Mouse (Mus musculus) forebrain, embryonic 12.5 days (tissue): Measurements from ENCODE around the gene Mylk3. TPM values are rescaled to one million over a fixed set of nuclear protein-coding genes. Genes with fewer than 3 reads are reported as not detected.

Experiments used
- ATAC-seq: fragments of 200-750 bp; cut with Nextera tagmentation; 2 replicates; pipeline ENCODE4 v1.8.0; 2017; ENCODE audit warnings: moderate TSS enrichment; ENCODE audit not compliant: low FRiP score
- H3K27ac ChIP-seq: fragments of 300-500 bp; sonication (generic); 2 replicates; pipeline ENCODE4 v1.5.1; 2016; ENCODE audit warnings: mild to moderate bottlenecking
- H3K27me3 ChIP-seq: fragments of 300-500 bp; sonication (generic); 2 replicates; pipeline ENCODE4 v1.6.1; 2016; ENCODE audit warnings: mild to moderate bottlenecking
- H3K36me3 ChIP-seq: fragments of 300-500 bp; sonication (generic); replicated peaks from 2 replicates; pipeline ENCODE4 v1.6.1; 2016; ENCODE audit warnings: mild to moderate bottlenecking
- H3K4me1 ChIP-seq: fragments of 300-500 bp; sonication (generic); 2 replicates; pipeline ENCODE4 v1.6.1; 2016
- H3K4me2 ChIP-seq: fragments of 300-500 bp; sonication (generic); 2 replicates; pipeline ENCODE4 v1.6.1; 2016; ENCODE audit warnings: mild to moderate bottlenecking, moderate library complexity
- H3K4me3 ChIP-seq: fragments of 300-500 bp; sonication (generic); replicated peaks from 2 replicates; pipeline ENCODE4 v1.5.1; 2016; ENCODE audit warnings: mild to moderate bottlenecking
- H3K9ac ChIP-seq: fragments of 300-500 bp; sonication (generic); 2 replicates; pipeline ENCODE4 v1.6.1; 2016; ENCODE audit warnings: mild to moderate bottlenecking
- H3K9me3 ChIP-seq: fragments of 300-500 bp; sonication (generic); 2 replicates; pipeline ENCODE4 v1.6.1; 2016
- WGBS: fragments of 180-500 bp; shearing (Covaris S2); methylation state at CpG from one replicate; pipeline ENCODE4 v1.1.7; 2016; 5-methylcytosine and 5-hydroxymethylcytosine counted together
- polyA plus RNA-seq: library from polyadenylated mRNA; unstranded; fragments of >200 nt; fragmentation: Nextera tagmentation; extraction: Ambion mirVana; gene quantifications from 2 replicates; pipeline ENCODE4 v1.2.1, GENCODE M21; 2016

Gene Mylk3
- polyA plus RNA-seq, 1 experiment from 2014 or later: 1.3 TPM

DNA sequence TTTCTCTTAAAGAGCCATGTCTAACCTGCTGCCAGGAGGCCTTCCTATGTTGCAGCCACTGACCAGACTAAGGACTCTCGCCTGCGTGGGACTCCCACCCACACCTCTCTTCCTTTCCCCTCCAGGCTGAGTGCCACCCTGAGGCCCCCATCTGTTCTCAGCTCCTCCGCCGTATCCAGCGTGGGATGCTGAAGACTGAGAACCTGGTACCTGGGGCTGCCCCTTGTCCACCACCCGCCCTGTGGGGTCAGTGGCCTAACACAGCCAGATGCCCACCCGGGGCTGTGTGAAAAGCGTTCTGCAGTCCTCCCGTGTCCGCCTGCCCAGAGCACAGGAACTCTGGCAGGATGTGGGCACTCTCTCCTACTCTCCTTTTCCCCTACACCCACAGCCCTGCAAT lies 19.8 kb upstream of the Mylk3 start:
- H3K4me3 ChIP-seq: no peak overlapping the region
- H3K4me2 ChIP-seq: no peak overlapping the region
- peaks cover 9% of the 10 kb centered on the region for H3K36me3 ChIP-seq
- ATAC-seq: no peak
- no peaks in the 10 kb centered on the region for H3K9me3 ChIP-seq
- WGBS: 72% methylated on average over 10 of the region's 10 CpGs
- H3K9ac ChIP-seq: no peak overlapping the region
- no peaks in the 10 kb centered on the region for H3K27me3 ChIP-seq
- H3K27ac ChIP-seq: no peak overlapping the region
- H3K4me1 ChIP-seq: peaks cover 10% of the 10 kb centered on the region

DNA sequence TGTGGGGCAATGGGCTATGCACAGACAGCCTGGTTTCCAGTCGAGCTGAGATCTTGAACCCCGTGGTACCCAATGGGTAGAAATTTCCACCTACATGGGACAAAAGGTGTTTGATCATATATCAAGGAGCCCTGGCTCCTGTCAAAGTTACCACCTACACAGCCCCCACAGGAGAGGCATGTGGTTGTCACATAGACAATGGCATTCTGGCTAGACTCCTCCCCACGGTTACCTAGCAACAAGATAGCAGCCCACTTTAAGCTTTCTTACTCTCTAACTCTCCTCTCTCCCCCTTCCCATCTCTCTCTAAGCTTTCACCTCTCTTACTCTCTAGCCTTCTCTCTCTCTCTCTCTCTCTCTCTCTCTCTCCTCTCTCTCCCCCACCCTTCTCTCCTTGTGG lies 19.3 kb upstream of the Mylk3 start:
- peaks cover 10% of the 10 kb centered on the region for H3K4me1 ChIP-seq
- no peak for ATAC-seq
- H3K9me3 ChIP-seq: no peaks in the 10 kb centered on the region
- peaks cover 9% of the 10 kb centered on the region for H3K36me3 ChIP-seq
- H3K4me2 ChIP-seq: no peak overlapping the region
- H3K27me3 ChIP-seq: no peaks in the 10 kb centered on the region
- no peak overlapping the region for H3K27ac ChIP-seq
- H3K9ac ChIP-seq: no peak overlapping the region
- WGBS: 68% methylated on average over 3 of the region's 3 CpGs
- no peak overlapping the region for H3K4me3 ChIP-seq

DNA sequence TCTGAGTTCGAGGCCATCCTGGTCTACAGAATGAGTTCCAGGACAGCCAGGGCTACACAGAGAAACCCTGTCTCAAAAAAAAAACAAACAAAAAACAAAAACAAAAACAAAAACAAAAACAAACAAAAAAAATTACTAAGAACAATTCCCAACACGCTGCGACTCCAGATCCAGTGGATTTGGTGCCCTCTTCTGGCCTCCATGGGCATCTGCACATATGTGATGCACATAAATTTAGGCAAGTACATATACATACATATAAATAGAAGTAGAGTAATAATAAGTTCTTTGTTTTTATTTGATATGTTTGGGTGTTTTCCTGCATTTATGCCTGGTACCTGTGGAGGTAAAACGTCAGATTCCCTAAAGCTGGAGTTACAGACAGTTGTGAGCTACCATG lies 12.4 kb upstream of the Mylk3 start:
- Histone ChIP-seq H3K36me3 (no peaks in the 10 kb centered on the region), H3K4me1 (no peaks in the 10 kb centered on the region)
- 87% methylated on average over 4 of the region's 4 CpGs for WGBS

DNA sequence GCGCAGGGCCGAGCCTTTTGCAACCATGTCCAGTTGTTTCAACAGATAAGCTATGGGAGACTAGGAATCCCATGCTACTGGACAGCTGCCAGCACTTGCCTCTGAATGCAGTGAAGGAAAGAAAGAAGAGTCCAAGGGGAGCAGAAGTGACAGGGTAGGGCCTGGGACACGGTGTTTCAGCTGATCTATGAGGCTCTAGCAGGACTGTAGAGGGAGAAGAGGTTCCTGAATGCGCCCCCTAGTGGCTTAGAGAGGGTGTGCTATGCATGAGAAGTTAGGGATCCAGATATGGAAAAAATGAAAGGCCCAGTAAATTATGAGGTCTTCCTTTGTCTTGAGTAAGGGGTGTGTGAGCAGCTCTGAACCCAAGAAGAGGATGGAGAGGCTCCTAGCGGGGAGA lies 11.4 kb upstream of the Mylk3 start:
- Histone ChIP-seq H3K27ac (no peak overlapping the region), H3K36me3 (no peaks in the 10 kb centered on the region), H3K9me3 (no peaks in the 10 kb centered on the region), H3K4me2 (no peak overlapping the region), H3K9ac (no peak overlapping the region), H3K27me3 (no peaks in the 10 kb centered on the region), H3K4me3 (no peak overlapping the region), H3K4me1 (no peaks in the 10 kb centered on the region)
- ATAC-seq: no peak
- 51% methylated on average over 5 of the region's 5 CpGs for WGBS

More for the DNA sequence above, 12.4 kb upstream of the Mylk3 start:
- Histone ChIP-seq H3K9me3 (no peaks in the 10 kb centered on the region), H3K9ac (no peak overlapping the region), H3K4me2 (no peak overlapping the region), H3K4me3 (no peak overlapping the region), H3K27me3 (no peaks in the 10 kb centered on the region), H3K27ac (no peak overlapping the region)
- no peak for ATAC-seq

DNA sequence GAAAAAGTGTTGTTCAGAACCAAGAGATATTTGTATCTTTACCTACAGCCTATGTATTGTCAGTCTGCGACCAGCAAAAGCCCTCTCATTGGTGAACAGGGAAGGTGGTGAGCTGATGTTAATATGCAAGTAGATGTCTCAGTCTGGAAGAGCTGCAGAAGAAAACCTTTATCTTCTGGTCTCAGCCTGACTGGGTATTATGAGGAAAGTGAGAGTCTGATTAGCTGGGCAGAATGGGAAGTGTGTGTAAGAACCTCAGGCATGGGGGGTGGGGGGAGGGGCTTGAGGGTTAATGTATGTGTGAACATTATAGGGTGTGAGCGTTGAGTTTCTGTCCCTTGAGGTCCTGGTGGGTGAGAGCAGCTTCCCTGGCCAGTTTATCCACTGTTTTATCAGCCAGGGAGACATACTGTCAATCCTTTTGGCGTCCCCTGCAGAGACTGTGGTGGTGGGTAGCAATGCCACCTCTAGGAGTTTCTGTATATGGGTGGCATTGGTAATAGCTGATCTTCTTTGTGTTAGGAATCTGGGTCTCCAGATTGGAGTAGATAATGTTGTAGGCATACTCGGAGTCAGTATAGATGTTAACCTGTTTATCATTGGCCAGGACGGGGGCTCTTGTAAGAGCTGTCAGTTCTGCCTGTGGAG lies 10.4 kb upstream of the Mylk3 start:
- no peak overlapping the region for H3K4me2 ChIP-seq
- H3K4me1 ChIP-seq: no peaks in the 10 kb centered on the region
- no peak overlapping the region for H3K9ac ChIP-seq
- no peaks in the 10 kb centered on the region for H3K36me3 ChIP-seq
- H3K4me3 ChIP-seq: no peak overlapping the region
- no peaks in the 10 kb centered on the region for H3K27me3 ChIP-seq
- H3K9me3 ChIP-seq: no peaks in the 10 kb centered on the region
- 93% methylated on average over 5 of the region's 5 CpGs for WGBS
- no peak overlapping the region for H3K27ac ChIP-seq
- no peak for ATAC-seq

DNA sequence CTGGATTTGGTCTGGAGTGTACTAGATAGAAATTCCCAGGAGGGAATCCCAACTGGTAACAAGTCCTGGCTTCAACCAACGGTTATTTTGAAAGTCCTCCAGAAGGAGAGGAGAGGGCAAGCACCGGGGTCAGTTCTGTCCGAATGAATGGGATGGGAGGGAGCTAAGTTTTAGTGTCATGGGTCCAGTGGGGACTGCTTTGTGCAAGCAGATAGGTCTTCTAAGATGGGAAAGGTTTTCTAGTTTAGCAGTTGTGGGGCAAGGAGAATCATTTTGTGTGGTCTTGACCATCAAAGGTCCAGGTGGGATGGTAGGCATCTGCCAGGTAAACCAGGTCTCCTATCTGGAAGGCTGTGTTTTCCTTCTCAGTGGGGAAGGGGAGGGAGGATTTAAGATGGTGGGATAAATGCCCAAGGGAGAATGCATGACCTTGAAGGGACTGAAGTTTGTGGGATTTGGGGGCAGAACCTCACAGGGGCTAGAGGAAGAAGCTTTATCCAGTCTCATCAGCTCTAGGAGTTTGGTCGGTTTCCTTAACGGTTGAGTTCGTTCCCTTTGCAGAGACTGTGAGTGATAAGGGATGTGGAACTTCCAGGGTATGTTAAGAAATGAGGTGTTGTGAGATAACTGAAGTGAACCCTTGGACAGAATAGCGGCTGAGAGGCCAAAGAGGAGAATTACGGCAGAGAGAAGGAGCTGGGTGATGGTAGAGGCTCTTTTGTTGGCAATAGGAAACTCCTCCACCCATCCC lies 9.7 kb upstream of the Mylk3 start:
- no peaks in the 10 kb centered on the region for H3K36me3 ChIP-seq
- no peak for ATAC-seq
- no peak overlapping the region for H3K4me3 ChIP-seq
- H3K9me3 ChIP-seq: no peaks in the 10 kb centered on the region
- H3K4me1 ChIP-seq: no peaks in the 10 kb centered on the region
- H3K9ac ChIP-seq: no peak overlapping the region
- H3K27ac ChIP-seq: no peak overlapping the region
- 89% methylated on average over 8 of the region's 8 CpGs for WGBS
- no peak overlapping the region for H3K4me2 ChIP-seq
- H3K27me3 ChIP-seq: no peaks in the 10 kb centered on the region

DNA sequence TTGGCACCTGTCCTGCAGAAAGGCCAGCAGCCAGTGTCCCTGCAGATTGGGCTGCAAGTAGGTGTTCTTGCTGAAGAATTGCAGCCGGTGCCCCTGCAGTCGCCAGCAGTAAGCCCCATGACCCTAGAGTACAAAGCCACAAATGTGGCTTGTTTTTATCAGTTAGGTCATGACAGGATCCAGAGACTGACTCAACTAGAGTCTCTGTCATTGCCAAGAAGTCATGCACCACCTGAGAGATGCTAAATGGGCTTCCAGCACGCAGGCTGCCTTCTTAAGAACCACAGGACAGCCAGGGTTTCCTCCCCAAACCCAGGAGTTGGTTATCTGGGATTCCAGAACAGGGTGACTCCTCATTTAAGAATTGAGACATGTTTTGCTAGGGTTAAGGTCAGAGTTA lies 8.9 kb upstream of the Mylk3 start:
- no peak overlapping the region for H3K4me2 ChIP-seq
- H3K4me1 ChIP-seq: no peaks in the 10 kb centered on the region
- H3K27me3 ChIP-seq: no peaks in the 10 kb centered on the region
- H3K27ac ChIP-seq: no peak overlapping the region
- no peak overlapping the region for H3K9ac ChIP-seq
- ATAC-seq: no peak
- 76% methylated on average over 3 of the region's 3 CpGs for WGBS
- no peak overlapping the region for H3K4me3 ChIP-seq
- no peaks in the 10 kb centered on the region for H3K36me3 ChIP-seq
- H3K9me3 ChIP-seq: no peaks in the 10 kb centered on the region

DNA sequence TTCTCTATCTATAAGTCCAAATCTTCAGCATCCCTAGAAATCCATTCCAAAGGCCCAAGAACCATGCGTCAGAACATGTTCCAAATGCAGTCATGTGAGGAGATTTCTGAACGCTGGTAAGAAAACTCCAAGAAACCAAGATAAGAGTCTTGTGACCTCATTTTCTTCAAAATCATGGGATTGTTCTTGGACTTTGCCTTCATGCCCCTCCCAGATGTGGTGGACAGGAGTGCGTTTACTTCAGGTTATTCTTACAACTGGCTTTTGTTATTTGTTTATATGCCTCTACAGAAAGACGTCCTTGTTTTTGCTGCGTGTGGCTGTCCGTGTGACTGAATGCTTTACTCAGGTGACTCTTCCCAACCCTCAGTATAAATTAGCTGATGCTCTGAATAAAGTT lies 7.1 kb upstream of the Mylk3 start:
- no peak overlapping the region for H3K4me3 ChIP-seq
- H3K4me2 ChIP-seq: no peak overlapping the region
- no peak for ATAC-seq
- no peak overlapping the region for H3K9ac ChIP-seq
- no peaks in the 10 kb centered on the region for H3K27me3 ChIP-seq
- no peaks in the 10 kb centered on the region for H3K36me3 ChIP-seq
- H3K27ac ChIP-seq: no peak overlapping the region
- H3K9me3 ChIP-seq: no peaks in the 10 kb centered on the region
- no peaks in the 10 kb centered on the region for H3K4me1 ChIP-seq
- 99% methylated on average over 6 of the region's 6 CpGs for WGBS

DNA sequence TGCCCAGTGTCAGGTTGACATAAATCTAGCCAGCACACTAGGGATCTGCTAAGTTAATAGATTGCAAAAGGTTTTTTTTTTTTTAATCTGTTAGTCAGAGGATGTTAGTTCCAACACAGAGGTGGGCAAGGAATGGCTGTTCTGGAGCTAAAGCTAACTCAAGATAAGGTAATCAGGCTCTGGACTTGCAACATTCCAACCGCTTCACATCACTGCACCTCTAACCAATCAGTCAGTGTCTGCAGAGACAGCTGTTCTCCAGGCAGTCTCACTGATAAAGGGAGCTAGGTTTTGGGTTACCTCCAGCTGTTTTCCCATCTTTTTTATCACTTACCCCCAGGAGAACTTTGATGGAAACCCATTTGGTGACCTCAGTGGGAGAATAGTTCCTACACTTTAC lies 5.3 kb upstream of the Mylk3 start:
- Histone ChIP-seq H3K27ac (no peak overlapping the region), H3K9me3 (no peaks in the 10 kb centered on the region), H3K27me3 (no peaks in the 10 kb centered on the region), H3K4me3 (no peak overlapping the region), H3K4me2 (no peak overlapping the region), H3K36me3 (no peaks in the 10 kb centered on the region), H3K4me1 (no peaks in the 10 kb centered on the region), H3K9ac (no peak overlapping the region)
- WGBS: 100% methylated on average over 1 of the region's 1 CpGs
- ATAC-seq: no peak

DNA sequence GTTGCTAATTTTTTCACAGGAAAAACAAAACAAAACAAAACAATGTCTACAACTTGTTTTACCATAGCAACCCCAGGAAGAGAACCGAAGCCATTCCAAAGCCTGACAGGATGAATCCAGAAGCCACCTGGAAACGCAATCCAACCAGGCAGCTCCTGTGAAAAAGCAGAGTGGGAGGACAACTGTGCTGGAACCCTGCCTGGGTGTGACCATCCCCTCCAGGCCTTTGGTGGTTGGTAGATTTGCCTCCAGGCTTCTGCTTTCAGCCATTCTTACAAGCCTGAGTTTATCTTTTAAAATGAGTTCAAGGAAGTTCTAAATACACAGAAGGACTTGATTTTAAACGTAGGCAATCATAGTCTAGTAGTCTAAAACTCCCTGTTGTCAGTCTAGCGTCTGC lies 4.2 kb downstream of the Mylk3 start:
- peaks cover 3% of the 10 kb centered on the region; the same call in 1 of the 2 replicates for H3K4me1 ChIP-seq
- H3K27me3 ChIP-seq: no peaks in the 10 kb centered on the region
- H3K9me3 ChIP-seq: no peaks in the 10 kb centered on the region
- H3K4me3 ChIP-seq: no peak overlapping the region
- H3K4me2 ChIP-seq: no peak overlapping the region
- no peak overlapping the region for H3K27ac ChIP-seq
- H3K9ac ChIP-seq: no peak overlapping the region
- 83% methylated on average over 4 of the region's 4 CpGs for WGBS
- no peak for ATAC-seq
- no peaks in the 10 kb centered on the region for H3K36me3 ChIP-seq

DNA sequence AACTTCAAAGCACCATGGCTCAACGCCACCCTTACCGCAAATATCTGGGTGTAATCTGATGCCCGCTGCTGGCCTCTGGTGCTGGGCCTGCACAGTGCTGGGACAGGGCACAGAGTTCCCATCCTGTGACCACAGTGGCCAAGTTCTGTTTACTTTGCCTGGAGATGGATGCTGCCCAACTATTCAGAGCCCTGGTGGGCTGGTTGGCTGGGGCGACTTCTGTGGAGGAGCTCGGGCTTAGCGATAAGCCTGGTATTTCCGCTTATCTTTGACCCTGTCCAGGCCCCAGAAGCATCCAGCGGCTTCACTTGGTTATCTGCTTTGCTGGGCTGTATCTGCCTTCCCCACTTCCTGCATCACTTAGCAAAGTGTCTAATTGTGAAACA lies 5.3 kb downstream of the Mylk3 start:
- Histone ChIP-seq H3K36me3 (no peaks in the 10 kb centered on the region), H3K27ac (no peak overlapping the region)

DNA sequence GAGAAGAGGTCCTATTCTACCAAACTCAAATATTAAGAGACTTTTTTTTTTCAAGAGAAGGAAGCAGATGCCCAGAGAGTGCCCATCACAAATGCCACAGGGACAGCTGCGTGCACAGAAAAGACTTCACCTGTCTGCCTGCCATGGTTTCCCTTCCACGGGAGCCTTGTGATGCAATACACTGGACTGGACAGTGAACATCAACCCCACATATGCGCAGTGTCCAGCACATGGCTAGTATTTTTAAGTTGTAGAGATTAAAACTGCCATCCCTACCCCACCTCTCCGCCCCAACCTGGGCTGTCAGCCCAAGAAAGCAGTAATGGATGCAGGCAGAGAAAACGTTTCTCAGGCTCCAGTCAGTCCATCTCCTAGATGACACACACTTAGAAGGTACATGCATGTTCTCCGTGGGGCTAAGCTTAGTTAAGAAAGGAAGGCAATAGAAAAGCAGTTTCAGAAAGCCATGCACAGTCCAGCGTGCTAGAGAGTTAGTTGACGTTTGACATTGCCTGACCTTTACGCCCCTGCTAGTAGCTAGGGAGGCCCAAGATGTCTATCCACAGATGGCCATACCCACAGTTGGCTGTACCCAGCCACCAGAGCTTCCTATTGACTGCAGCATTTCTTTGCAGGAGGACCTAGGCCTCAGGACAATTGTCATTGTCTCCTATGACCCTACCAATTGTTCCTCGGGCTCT lies 5.9 kb downstream of the Mylk3 start:
- Histone ChIP-seq H3K27ac (no peak overlapping the region), H3K4me3 (no peak overlapping the region), H3K9me3 (no peaks in the 10 kb centered on the region), H3K4me1 (peaks cover 3% of the 10 kb centered on the region; the same call in 1 of the 2 replicates), H3K27me3 (no peaks in the 10 kb centered on the region), H3K4me2 (no peak overlapping the region), H3K36me3 (no peaks in the 10 kb centered on the region), H3K9ac (no peak overlapping the region)
- ATAC-seq: no peak
- WGBS: 88% methylated on average over 10 of the region's 10 CpGs

More for the DNA sequence above, 5.3 kb downstream of the Mylk3 start:
- Histone ChIP-seq H3K27me3 (no peaks in the 10 kb centered on the region), H3K9ac (no peak overlapping the region), H3K4me2 (no peak overlapping the region), H3K9me3 (no peaks in the 10 kb centered on the region), H3K4me3 (no peak overlapping the region), H3K4me1 (peaks cover 3% of the 10 kb centered on the region; the same call in 1 of the 2 replicates)
- no peak for ATAC-seq
- 83% methylated on average over 8 of the region's 8 CpGs for WGBS
